Mouse (Mus musculus) neural tube, embryonic 14.5 days (tissue): ENCODE data around the gene Tap1. TPM values are rescaled to one million over a fixed set of nuclear protein-coding genes. Genes with fewer than 3 reads are reported as not detected.

Source experiments
- ATAC-seq: fragments of 200-750 bp; cut with Nextera tagmentation; 2 replicates; pipeline ENCODE4 v1.8.0; 2017; ENCODE audit warnings: low read depth, mild to moderate bottlenecking, moderate TSS enrichment, moderate library complexity
- H3K27ac ChIP-seq: fragments of 300-500 bp; sonication (generic); 2 replicates; pipeline ENCODE4 v1.5.1; 2014; ENCODE audit warnings: low read depth, mild to moderate bottlenecking, control low read depth, low read length, moderate library complexity, mixed read lengths
- H3K27me3 ChIP-seq: fragments of 300-500 bp; sonication (generic); 2 replicates; pipeline ENCODE4 v1.6.1; 2014; ENCODE audit warnings: low read length; ENCODE audit not compliant: control insufficient read depth, insufficient read depth
- H3K36me3 ChIP-seq: fragments of 300-500 bp; sonication (generic); 2 replicates; pipeline ENCODE4 v1.6.1; 2014; ENCODE audit warnings: low read length, mixed read lengths; ENCODE audit not compliant: control insufficient read depth, insufficient read depth
- H3K4me1 ChIP-seq: fragments of 300-500 bp; sonication (generic); 2 replicates; pipeline ENCODE4 v1.6.1; 2014; ENCODE audit warnings: low read length; ENCODE audit not compliant: control insufficient read depth, insufficient read depth
- H3K4me2 ChIP-seq: fragments of 300-500 bp; sonication (generic); 2 replicates; pipeline ENCODE4 v1.6.1; 2014; ENCODE audit warnings: mild to moderate bottlenecking, low read depth, low read length, control low read depth
- H3K4me3 ChIP-seq: fragments of 300-500 bp; sonication (generic); 2 replicates; pipeline ENCODE4 v1.5.1; 2014; ENCODE audit warnings: low read depth, low read length, control low read depth, mixed read lengths
- H3K9ac ChIP-seq: fragments of 300-500 bp; sonication (generic); replicated peaks from 2 replicates; pipeline ENCODE4 v1.6.1; 2014; ENCODE audit warnings: low read depth, mild to moderate bottlenecking, control low read depth, low read length, mixed read lengths
- H3K9me3 ChIP-seq: fragments of 300-500 bp; sonication (generic); 2 replicates; pipeline ENCODE4 v1.6.1; 2016; ENCODE audit warnings: low read length; ENCODE audit not compliant: control insufficient read depth
- WGBS: fragments of 180-500 bp; shearing (Covaris S2); extraction: QIAGEN DNeasy Blood & Tissue Kit; methylation state at CpG from one replicate; pipeline ENCODE4 v1.1.7; 2014; 5-methylcytosine and 5-hydroxymethylcytosine counted together
- polyA plus RNA-seq: library from polyadenylated mRNA; unstranded; fragments of >200 nt; fragmentation: Nextera tagmentation; extraction: Ambion mirVana; gene quantifications from 2 replicates; pipeline ENCODE4 v1.2.1, GENCODE M21; 2014

Tap1 gene
- polyA plus RNA-seq, 1 experiment from 2014 or later, result 2.0 TPM

DNA sequence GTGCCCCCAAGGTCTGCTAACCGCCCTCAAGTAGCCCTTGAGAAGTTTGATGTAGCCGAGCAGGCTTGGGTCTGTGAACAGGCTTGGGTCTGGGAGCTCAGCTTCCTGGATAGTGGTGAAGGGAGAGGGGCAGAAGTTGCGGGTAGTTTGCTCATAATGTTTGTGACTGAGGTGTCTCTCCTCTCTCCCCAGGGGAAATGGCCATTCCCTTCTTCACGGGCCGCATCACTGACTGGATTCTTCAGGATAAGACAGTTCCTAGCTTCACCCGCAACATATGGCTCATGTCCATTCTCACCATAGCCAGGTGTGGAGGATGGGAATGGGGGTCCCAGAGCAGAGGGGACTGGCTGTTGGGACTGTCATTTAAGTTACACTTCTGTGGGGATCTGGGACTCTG is 1.6 kb downstream of the Tap1 start:
- H3K36me3 ChIP-seq, result no peaks in the 10 kb centered on the region
- H3K27ac ChIP-seq, result no peak overlapping the region
- no peak overlapping the region for H3K4me3 ChIP-seq
- no peak for ATAC-seq
- peaks cover 11% of the 10 kb centered on the region for H3K4me1 ChIP-seq
- WGBS, result 75% methylated on average over 6 of the region's 6 CpGs
- no peaks in the 10 kb centered on the region for H3K9me3 ChIP-seq
- H3K9ac ChIP-seq, result no peak overlapping the region
- H3K27me3 ChIP-seq, result peaks cover 27% of the 10 kb centered on the region
- H3K4me2 ChIP-seq, result no peak overlapping the region

- no peak for ATAC-seq
- peaks cover 28% of the 10 kb centered on the region for H3K27me3 ChIP-seq
- WGBS, result 22% methylated on average over 16 of the region's 16 CpGs
Observed at GRCm38 (mm10) chr17:34192852-34193251, 5.5 kb downstream of the Tap1 start.

DNA sequence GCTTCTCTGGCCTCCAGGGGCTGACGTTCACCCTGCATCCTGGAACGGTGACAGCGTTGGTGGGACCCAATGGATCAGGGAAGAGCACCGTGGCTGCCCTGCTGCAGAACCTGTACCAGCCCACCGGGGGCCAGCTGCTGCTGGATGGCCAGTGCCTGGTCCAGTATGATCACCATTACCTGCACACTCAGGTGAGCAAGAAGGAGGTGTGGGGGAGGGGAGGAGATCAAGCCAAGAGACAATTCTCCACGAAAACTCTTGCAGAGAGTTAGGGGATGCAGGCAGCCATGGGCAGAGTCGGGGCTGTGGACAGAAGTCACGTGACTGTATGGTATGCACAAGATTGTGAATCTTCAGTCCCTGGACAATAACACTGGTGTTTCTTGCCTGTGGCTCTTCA is 6.1 kb downstream of the Tap1 start:
- no peak overlapping the region for H3K4me3 ChIP-seq
- no peaks in the 10 kb centered on the region for H3K9me3 ChIP-seq
- no peak overlapping the region for H3K27ac ChIP-seq
- 55% methylated on average over 8 of the region's 8 CpGs for WGBS
- H3K9ac ChIP-seq, result no peak overlapping the region
- no peak overlapping the region for H3K4me2 ChIP-seq
- no peaks in the 10 kb centered on the region for H3K36me3 ChIP-seq
- peaks cover 29% of the 10 kb centered on the region for H3K27me3 ChIP-seq
- H3K4me1 ChIP-seq, result 0 out of 2 replicates have a peak, but pooled peaks cover 4% of the 10 kb centered on the region
- no peak for ATAC-seq

More at GRCm38 (mm10) chr17:34192852-34193251, 5.5 kb downstream of the Tap1 start:
- no peak overlapping the region for H3K27ac ChIP-seq
- H3K4me1 ChIP-seq, result peaks cover 6% of the 10 kb centered on the region
- H3K9ac ChIP-seq, result no peak overlapping the region
- no peaks in the 10 kb centered on the region for H3K9me3 ChIP-seq
- no peaks in the 10 kb centered on the region for H3K36me3 ChIP-seq
- H3K4me3 ChIP-seq, result no peak overlapping the region
- H3K4me2 ChIP-seq, result no peak overlapping the region

DNA sequence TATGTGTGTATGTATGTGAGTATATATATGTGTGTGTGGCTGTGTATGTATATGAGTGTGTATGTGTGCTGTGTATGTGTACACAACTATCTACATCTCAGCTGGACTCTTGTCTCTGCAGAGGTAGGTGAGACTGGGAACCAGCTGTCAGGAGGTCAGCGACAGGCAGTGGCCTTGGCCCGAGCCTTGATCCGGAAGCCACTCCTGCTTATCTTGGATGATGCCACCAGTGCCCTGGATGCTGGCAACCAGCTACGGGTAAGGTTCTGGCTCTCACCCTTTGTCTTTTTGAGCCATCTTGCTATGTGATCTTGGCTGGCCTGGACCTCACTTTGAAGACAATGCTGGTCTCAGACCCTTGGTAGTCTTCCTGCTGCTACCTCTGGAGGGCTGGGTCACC is 7.4 kb downstream of the Tap1 start:
- Histone ChIP-seq H3K36me3 (no peaks in the 10 kb centered on the region), H3K9ac (no peak overlapping the region), H3K4me1 (0 out of 2 replicates have a peak, but pooled peaks cover 4% of the 10 kb centered on the region), H3K9me3 (no peaks in the 10 kb centered on the region), H3K4me3 (no peak overlapping the region), H3K27me3 (peaks cover 39% of the 10 kb centered on the region), H3K27ac (no peak overlapping the region), H3K4me2 (no peak overlapping the region)
- ATAC-seq, result no peak
- WGBS, result 85% methylated on average over 4 of the region's 4 CpGs

DNA sequence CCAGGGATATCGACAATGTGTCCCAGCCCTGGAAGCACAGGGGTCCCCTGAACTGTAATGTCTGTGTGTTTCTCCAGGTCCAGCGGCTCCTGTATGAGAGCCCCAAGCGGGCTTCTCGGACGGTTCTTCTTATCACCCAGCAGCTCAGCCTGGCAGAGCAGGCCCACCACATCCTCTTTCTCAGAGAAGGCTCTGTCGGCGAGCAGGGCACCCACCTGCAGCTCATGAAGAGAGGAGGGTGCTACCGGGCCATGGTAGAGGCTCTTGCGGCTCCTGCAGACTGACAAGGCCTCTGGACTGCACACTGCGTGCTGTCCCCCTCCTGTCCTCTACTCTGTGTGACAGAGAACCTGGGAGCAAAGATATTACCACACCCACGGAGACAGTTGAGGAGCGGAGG is 9.1 kb downstream of the Tap1 start:
- Histone ChIP-seq H3K27ac (no peak overlapping the region), H3K36me3 (no peaks in the 10 kb centered on the region), H3K4me3 (no peak overlapping the region), H3K27me3 (peaks cover 39% of the 10 kb centered on the region), H3K9ac (no peak overlapping the region), H3K9me3 (no peaks in the 10 kb centered on the region), H3K4me1 (0 out of 2 replicates have a peak, but pooled peaks cover 4% of the 10 kb centered on the region), H3K4me2 (no peak overlapping the region)
- 31% methylated on average over 12 of the region's 12 CpGs for WGBS
- no peak for ATAC-seq

DNA sequence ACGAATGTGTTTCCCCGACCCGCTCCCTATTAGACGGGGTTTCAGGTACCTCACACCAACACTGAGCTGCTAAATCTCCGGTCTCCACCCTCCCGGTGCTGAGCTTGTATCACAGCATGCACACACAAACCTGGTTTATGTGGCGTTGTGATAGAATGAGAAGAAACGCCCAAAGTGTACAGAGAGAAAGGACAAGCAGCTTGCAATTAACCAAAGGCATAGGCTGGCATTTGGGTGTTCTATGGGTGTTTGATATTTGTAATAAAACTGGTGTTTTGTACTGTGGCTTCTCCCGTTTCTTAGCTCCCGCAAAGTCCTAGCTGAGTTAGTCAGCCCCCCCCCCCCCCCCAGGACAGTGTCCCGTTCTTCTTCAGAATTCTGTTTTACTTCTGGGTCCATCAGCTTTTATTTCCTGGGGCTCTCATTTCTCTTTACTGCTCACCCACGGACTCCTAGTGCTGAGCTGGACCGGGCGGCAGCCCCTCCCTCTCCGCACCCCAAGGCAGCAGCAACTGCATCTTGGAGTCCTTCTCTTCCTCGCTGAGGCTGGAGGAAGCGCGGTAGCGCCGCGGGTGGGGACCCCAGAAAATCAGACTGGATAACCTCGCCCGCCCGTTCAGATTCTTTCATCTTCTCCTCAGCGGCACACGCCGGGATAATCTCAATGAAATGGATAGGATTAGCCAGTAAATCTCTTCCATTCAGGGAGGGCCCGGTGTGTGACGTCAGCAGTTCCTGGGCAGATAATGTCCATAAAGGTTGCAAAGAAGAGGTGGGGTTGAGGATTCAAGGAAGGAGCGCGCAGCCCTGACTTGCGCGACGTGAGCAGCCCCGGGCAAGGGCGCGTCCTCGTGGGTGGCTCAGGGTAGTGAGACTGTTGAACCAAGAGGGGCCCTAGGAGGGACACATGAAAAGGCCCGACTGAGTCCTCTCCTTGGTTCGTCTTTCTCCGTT is 9.9 kb downstream of the Tap1 start, which contains the start of gene Psmb8:
Psmb8 (plus strand) TSS at position 781 of the 954 bp plus-strand sequence.
- WGBS, result 4% methylated on average over 41 of the region's 41 CpGs
- Histone ChIP-seq H3K9ac (0 out of 2 replicates have a peak within 1 kb of the TSS, but pooled peaks have one; percentile 21), H3K36me3 (no peaks in the 10 kb centered on the region), H3K4me2 (peak within 1 kb of the TSS; percentile 76), H3K4me1 (0 out of 2 replicates have a peak, but pooled peaks cover 4% of the 10 kb centered on the region), H3K4me3 (peak within 1 kb of the TSS; percentile 36), H3K27ac (no peak within 1 kb of the TSS), H3K9me3 (no peaks in the 10 kb centered on the region), H3K27me3 (peaks cover 39% of the 10 kb centered on the region)
- peak; percentile 91 for ATAC-seq

DNA sequence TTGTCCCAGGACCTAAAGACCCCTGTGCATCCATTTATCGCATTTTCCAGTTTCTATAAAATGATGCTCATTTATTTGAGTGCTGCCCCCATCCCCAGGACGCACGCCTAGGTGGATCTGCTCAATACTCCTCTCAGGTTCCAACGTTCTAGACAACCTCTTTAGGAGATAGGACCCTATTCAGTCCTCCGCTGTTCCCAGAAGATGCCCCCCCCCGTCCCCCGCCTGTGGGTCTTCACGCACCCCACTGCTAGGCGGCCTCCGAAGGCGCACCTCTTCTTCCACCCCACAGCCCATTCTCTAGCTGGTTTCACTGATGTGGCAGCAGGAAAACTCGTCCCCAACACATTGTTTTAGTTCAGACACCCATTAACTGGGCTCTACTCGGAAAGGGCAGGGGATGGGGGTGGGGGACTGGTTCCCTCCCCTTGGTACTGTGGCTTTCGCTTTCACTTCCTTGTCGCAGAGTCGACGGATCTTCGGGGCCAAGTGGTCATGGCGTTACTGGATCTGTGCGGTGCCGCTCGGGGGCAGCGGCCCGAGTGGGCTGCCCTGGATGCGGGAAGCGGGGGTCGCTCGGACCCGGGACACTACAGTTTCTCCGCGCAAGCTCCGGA is 10.7 kb downstream of the Tap1 start:
- WGBS, result 3% methylated on average over 32 of the region's 32 CpGs
- peaks cover 39% of the 10 kb centered on the region for H3K27me3 ChIP-seq
- H3K36me3 ChIP-seq, result no peaks in the 10 kb centered on the region
- no peaks in the 10 kb centered on the region for H3K9me3 ChIP-seq
- no peak overlapping the region for H3K27ac ChIP-seq
- H3K4me3 ChIP-seq, result peak overlapping the region; percentile 36
- ATAC-seq, result peak; percentile 60; the same call in 1 of the 2 replicates
- peak overlapping the region; percentile 76 for H3K4me2 ChIP-seq
- H3K9ac ChIP-seq, result no peak overlapping the region
- 0 out of 2 replicates have a peak, but pooled peaks cover 4% of the 10 kb centered on the region for H3K4me1 ChIP-seq

- peaks cover 37% of the 10 kb centered on the region for H3K27me3 ChIP-seq
- H3K9me3 ChIP-seq, result no peaks in the 10 kb centered on the region
- H3K4me3 ChIP-seq, result peak overlapping the region; percentile 36
- H3K4me1 ChIP-seq, result 0 out of 2 replicates have a peak, but pooled peaks cover 4% of the 10 kb centered on the region
- H3K36me3 ChIP-seq, result no peaks in the 10 kb centered on the region
- no peak overlapping the region for H3K9ac ChIP-seq
- H3K27ac ChIP-seq, result no peak overlapping the region
- ATAC-seq, result no peak
- WGBS, result 10% methylated on average over 11 of the region's 11 CpGs
- peak overlapping the region; percentile 76 for H3K4me2 ChIP-seq
Observed at GRCm38 (mm10) chr17:34198521-34198912, 11.2 kb downstream of the Tap1 start.
